Mouse (Mus musculus) right cerebral cortex, postnatal 36 days (tissue): ENCODE measurements around the gene Prdx6b.

ENCODE experiments used
- DNase-seq, 2 experiments: peaks; one replicate each; pipeline ENCODE4 v3.0.0; 2022; ENCODE audit warnings: low spot score in 2 of 2, mixed read lengths in 1 of 2

Gene Prdx6b

GRCm38 (mm10) chr2:80325779-80326178 lies 33.5 kb downstream of the Prdx6b start:
- no peak for DNase-seq

GRCm38 (mm10) chr2:80327272-80327671 lies 35.0 kb downstream of the Prdx6b start:
- DNase-seq, result no peak

DNA sequence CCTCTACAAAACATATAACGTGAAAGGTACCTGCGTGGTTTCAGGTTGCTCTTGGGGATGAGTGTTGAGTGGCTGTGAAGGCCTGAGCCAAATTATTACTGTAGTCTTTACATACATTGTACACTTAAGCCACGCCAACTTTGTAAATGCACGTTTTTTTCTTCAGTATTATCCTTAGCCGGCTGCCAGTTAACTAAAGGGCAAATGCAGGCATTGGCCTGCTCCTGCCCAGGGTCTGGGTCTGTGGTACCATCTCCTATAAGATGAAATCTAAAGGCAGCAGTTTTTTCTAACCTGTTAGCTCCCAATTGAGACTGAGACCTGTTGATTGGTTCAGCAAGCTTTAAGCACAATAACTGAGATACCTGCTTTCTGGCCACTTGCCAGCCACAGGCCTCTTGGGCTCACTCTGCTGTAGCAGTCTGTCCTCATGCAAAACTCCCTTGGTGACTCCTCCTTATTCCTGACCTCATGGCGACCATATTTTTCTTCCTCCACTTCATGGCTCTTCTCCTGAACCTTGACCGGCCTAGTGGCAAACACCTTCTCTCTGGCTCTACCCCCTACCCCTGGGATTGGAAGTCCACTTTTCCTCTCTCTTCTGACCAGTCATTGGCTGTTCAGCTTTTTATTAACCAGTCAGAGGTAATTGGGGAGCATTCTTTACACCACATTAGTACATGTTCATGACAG lies 36.8 kb downstream of the Prdx6b start:
- no peak for DNase-seq

GRCm38 (mm10) chr2:80340537-80340936 lies 48.3 kb downstream of the Prdx6b start:
- no peak for DNase-seq
